Mouse (Mus musculus): ENCODE results near the gene Cep170. TPM values are rescaled to one million over a fixed set of nuclear protein-coding genes. Genes with fewer than 3 reads are reported as not detected.

Cep170 gene
- polyA plus RNA-seq, 1 experiment from 2014 or later = 17.9 TPM

DNA sequence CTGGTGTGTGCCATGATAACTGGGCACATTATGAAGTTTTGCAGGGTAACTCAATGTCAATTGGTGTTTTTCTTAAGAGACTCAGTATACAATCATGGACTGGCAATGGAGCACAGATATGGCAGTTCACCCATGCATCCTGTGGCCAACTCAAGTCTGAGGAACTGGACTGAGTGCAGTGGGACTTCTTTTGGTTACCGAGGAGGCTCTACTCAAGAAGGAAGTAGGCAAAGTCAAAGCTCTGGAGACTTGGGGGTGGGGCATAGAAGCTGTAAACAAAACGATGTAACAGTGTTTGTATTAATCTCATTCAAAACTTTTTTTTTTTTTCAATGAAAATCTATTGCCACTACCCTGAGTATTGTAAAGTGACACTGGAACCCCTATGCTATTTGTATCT is 83.3 kb downstream of the Cep170 start:
- Histone ChIP-seq H3K4me3 (ENCODE audit: low read length) (no peak overlapping the region), H3K36me3 (ENCODE audit: control insufficient read depth, insufficient read depth, low read length) (peaks cover 10% of the 10 kb centered on the region), H3K9me3 (ENCODE audit: control insufficient read depth, low read length) (no peaks in the 10 kb centered on the region), H3K27me3 (ENCODE audit: control insufficient read depth, insufficient read depth, low read depth, low read length) (no peaks in the 10 kb centered on the region), H3K27ac (ENCODE audit: low read length) (no peak overlapping the region), H3K4me1 (replicated peaks; ENCODE audit: control insufficient read depth, insufficient read depth, low read length) (no peaks in the 10 kb centered on the region), H3K9ac (ENCODE audit: low read length) (no peak overlapping the region), H3K4me2 (ENCODE audit: low read depth, low read length) (no peak overlapping the region)
- ATAC-seq (ENCODE audit: low read depth) = no peak
- 62% methylated on average over 2 of the region's 2 CpGs for WGBS

DNA sequence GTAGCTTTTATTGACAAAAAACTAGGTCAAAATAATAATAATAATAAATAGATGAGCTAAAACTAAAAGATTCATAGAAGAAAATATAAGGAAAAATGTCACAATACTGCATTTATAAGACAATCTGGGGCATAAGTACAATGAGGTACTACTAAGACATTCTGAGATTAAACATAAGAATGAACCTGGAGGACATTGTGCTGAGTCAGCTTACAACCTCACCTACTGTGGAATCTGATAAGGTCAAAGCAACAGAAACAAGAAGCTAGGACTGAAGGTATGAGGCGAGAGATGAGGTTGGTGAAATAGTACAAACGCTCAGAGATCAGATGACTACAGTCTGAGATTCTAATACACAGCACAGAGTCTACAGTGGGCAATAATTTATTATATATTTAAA is 86.5 kb downstream of the Cep170 start:
- H3K9ac ChIP-seq (ENCODE audit: low read length) = no peak overlapping the region
- no peak overlapping the region for H3K4me2 ChIP-seq (ENCODE audit: low read depth, low read length)
- H3K4me1 ChIP-seq (replicated peaks; ENCODE audit: control insufficient read depth, insufficient read depth, low read length) = no peaks in the 10 kb centered on the region
- H3K9me3 ChIP-seq (ENCODE audit: control insufficient read depth, low read length) = no peaks in the 10 kb centered on the region
- no peaks in the 10 kb centered on the region for H3K27me3 ChIP-seq (ENCODE audit: control insufficient read depth, insufficient read depth, low read depth, low read length)
- no peak overlapping the region for H3K27ac ChIP-seq (ENCODE audit: low read length)
- 70% methylated on average over 2 of the region's 2 CpGs for WGBS
- ATAC-seq (ENCODE audit: low read depth) = no peak
- H3K36me3 ChIP-seq (ENCODE audit: control insufficient read depth, insufficient read depth, low read length) = 0 out of 2 replicates have a peak, but pooled peaks cover 5% of the 10 kb centered on the region
- no peak overlapping the region for H3K4me3 ChIP-seq (ENCODE audit: low read length)

DNA sequence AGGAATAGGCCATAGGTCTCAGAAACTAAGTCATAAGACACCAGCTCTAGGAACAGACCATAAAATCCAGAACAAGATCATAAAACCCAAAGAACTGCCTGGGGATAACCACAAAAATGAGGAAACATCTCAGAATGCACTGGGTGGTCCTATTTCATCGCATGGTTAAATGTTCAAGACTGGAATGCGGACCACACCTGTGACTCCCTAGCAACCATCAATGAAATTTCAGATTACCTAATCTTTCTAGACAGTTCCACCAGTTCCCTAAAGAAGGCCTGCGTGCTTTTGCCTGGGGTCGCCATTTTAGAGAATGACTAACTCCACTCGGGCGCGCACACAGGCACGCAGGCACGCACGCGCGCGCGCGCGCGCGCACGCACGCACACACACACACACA is 89.1 kb downstream of the Cep170 start:
- ATAC-seq (ENCODE audit: low read depth) = no peak
- WGBS = 91% methylated on average over 20 of the region's 20 CpGs
- Histone ChIP-seq H3K9ac (ENCODE audit: low read length) (no peak overlapping the region), H3K4me1 (replicated peaks; ENCODE audit: control insufficient read depth, insufficient read depth, low read length) (no peaks in the 10 kb centered on the region), H3K4me3 (ENCODE audit: low read length) (no peak overlapping the region), H3K36me3 (ENCODE audit: control insufficient read depth, insufficient read depth, low read length) (no peaks in the 10 kb centered on the region), H3K9me3 (ENCODE audit: control insufficient read depth, low read length) (no peaks in the 10 kb centered on the region), H3K4me2 (ENCODE audit: low read depth, low read length) (no peak overlapping the region), H3K27ac (ENCODE audit: low read length) (no peak overlapping the region), H3K27me3 (ENCODE audit: control insufficient read depth, insufficient read depth, low read depth, low read length) (no peaks in the 10 kb centered on the region)

DNA sequence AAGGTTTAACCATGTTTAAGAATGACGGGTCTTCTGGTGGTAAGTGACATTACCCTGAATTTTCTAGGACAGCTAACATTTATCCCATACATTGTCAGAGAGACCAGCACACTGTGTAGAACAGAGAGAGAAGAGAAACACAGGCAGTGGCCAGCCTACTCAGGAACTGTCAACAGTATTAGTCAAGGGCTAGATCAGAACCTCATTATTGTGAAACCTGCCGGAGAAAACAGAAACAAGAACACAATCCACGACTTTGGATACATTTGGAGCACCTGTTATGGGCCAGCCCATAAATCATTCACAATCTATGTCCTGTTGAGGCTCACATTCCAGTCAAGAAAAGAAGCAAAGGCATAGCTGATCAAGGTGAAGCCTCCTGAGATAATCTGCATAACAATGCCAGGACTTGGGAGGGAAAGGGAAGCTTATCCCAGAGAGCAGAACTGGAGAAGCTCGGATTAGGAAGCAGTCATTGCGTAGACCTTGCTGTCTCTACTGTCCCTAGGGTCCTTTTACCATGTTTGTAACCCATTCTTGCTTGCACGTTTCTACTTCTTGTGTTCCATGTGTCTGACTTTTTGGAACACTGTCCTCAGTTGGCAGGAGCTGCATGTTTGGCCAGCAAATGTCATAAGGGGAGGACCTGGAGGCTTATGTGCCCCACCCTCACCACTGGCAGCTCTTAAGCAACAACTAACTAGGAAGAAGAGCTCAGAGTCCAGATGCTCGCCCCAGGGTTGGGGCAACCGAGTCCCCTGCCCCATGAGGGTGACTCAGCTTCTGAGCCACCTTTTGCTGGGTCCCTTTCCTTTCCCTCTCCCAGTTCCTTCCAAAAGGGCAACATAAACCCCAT is 89.8 kb downstream of the Cep170 start:
- no peak overlapping the region for H3K27ac ChIP-seq (ENCODE audit: low read length)
- H3K27me3 ChIP-seq (ENCODE audit: control insufficient read depth, insufficient read depth, low read depth, low read length) = no peaks in the 10 kb centered on the region
- no peak overlapping the region for H3K4me3 ChIP-seq (ENCODE audit: low read length)
- H3K9ac ChIP-seq (ENCODE audit: low read length) = no peak overlapping the region
- H3K9me3 ChIP-seq (ENCODE audit: control insufficient read depth, low read length) = no peaks in the 10 kb centered on the region
- ATAC-seq (ENCODE audit: low read depth) = no peak
- H3K36me3 ChIP-seq (ENCODE audit: control insufficient read depth, insufficient read depth, low read length) = no peaks in the 10 kb centered on the region
- 73% methylated on average over 8 of the region's 8 CpGs for WGBS
- no peaks in the 10 kb centered on the region for H3K4me1 ChIP-seq (replicated peaks; ENCODE audit: control insufficient read depth, insufficient read depth, low read length)
- no peak overlapping the region for H3K4me2 ChIP-seq (ENCODE audit: low read depth, low read length)

DNA sequence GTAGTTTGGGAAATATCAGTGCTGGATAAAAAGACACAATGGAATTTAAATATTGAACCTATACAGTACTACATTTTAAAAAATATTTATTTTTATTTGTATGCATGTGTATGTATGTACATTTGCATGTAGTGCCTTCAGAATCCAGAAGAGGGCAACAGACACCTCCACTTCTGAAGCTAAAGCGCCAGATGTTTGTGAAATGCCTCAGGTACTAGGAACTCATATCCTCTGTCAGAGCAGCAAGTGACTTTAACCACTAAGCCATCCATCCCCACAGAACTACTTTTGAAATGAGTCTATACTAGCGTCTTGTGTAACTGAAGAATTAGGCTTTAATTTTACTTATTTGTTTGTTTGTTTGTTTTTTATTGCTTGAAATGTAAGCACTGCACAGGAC is 101.4 kb downstream of the Cep170 start:
- Histone ChIP-seq H3K9me3 (ENCODE audit: control insufficient read depth, low read length) (no peaks in the 10 kb centered on the region), H3K9ac (ENCODE audit: low read length) (no peak overlapping the region), H3K4me3 (ENCODE audit: low read length) (no peak overlapping the region), H3K36me3 (ENCODE audit: control insufficient read depth, insufficient read depth, low read length) (no peaks in the 10 kb centered on the region), H3K27ac (ENCODE audit: low read length) (no peak overlapping the region), H3K27me3 (ENCODE audit: control insufficient read depth, insufficient read depth, low read depth, low read length) (no peaks in the 10 kb centered on the region), H3K4me2 (ENCODE audit: low read depth, low read length) (no peak overlapping the region), H3K4me1 (replicated peaks; ENCODE audit: control insufficient read depth, insufficient read depth, low read length) (no peaks in the 10 kb centered on the region)
- ATAC-seq (ENCODE audit: low read depth) = no peak
- 29% methylated on average over 2 of the region's 2 CpGs for WGBS

DNA sequence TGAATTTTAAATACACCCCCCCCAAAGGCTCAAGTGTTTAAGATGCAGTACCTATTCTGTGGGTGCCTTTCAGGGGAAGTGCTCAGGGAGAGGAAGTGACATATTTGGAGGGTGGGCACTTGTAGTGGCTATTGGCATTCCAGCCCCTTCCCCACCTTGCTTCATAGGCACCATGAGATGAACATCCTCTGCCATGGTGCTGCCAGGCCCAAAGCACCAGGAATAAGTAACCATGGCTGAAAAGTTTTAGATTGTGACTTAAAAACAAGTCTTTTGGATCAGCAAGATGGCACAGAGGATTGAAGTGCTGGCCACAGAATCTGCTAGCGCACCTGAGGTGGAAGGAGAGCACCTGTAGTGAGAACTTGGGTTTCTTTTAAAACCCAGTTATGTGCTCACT is 113.6 kb downstream of the Cep170 start:
- Histone ChIP-seq H3K4me1 (replicated peaks; ENCODE audit: control insufficient read depth, insufficient read depth, low read length) (no peaks in the 10 kb centered on the region), H3K4me2 (ENCODE audit: low read depth, low read length) (no peak overlapping the region), H3K36me3 (ENCODE audit: control insufficient read depth, insufficient read depth, low read length) (no peaks in the 10 kb centered on the region), H3K4me3 (ENCODE audit: low read length) (no peak overlapping the region), H3K9ac (ENCODE audit: low read length) (no peak overlapping the region), H3K27me3 (ENCODE audit: control insufficient read depth, insufficient read depth, low read depth, low read length) (no peaks in the 10 kb centered on the region), H3K27ac (ENCODE audit: low read length) (no peak overlapping the region), H3K9me3 (ENCODE audit: control insufficient read depth, low read length) (no peaks in the 10 kb centered on the region)
- ATAC-seq (ENCODE audit: low read depth) = no peak
- WGBS = 90% methylated on average over 1 of the region's 1 CpGs

DNA sequence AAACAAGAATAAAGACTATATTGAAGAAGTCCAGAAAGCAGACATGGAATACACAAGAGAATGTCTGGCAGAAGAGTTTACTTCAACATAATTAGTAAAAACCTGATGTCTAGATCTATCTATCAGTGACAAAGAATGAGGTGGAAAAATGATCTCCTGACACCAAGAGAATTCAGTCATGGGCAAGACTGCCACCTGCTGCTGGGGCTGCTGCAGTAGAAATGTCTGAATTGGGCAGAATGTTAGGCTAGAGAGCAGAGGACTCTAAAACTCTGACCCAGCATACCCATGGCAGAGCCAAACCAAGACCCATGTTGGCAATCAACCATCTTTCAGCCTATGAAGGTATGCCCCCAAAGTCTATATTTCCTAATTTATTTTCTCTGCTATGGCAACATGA is 114.1 kb downstream of the Cep170 start:
- H3K9me3 ChIP-seq (ENCODE audit: control insufficient read depth, low read length) = no peaks in the 10 kb centered on the region
- H3K27me3 ChIP-seq (ENCODE audit: control insufficient read depth, insufficient read depth, low read depth, low read length) = no peaks in the 10 kb centered on the region
- no peak overlapping the region for H3K4me3 ChIP-seq (ENCODE audit: low read length)
- no peaks in the 10 kb centered on the region for H3K36me3 ChIP-seq (ENCODE audit: control insufficient read depth, insufficient read depth, low read length)
- no peak overlapping the region for H3K27ac ChIP-seq (ENCODE audit: low read length)
- no peak overlapping the region for H3K9ac ChIP-seq (ENCODE audit: low read length)
- H3K4me1 ChIP-seq (replicated peaks; ENCODE audit: control insufficient read depth, insufficient read depth, low read length) = no peaks in the 10 kb centered on the region
- no peak for ATAC-seq (ENCODE audit: low read depth)
- H3K4me2 ChIP-seq (ENCODE audit: low read depth, low read length) = no peak overlapping the region

DNA sequence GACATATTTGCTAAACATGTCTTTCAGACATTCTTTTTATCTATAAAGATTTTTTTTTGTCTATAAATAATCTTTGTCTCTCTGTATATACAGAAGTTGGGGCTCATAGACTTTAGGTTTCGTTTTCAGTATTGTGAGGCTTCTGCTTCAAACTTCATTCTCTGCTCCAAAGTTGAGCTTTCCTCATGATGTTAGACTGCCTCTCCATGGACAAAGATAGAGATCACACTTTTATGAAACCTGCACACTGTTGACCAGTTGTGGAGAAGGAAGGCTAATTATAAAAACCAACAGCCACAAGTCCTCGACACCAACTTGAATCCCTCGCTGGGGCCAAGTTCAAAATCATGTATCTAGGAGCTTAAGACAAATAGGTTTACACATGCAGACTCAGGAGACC is 115.2 kb downstream of the Cep170 start:
- H3K9ac ChIP-seq (ENCODE audit: low read length) = no peak overlapping the region
- H3K9me3 ChIP-seq (ENCODE audit: control insufficient read depth, low read length) = no peaks in the 10 kb centered on the region
- H3K4me1 ChIP-seq (replicated peaks; ENCODE audit: control insufficient read depth, insufficient read depth, low read length) = no peaks in the 10 kb centered on the region
- no peak for ATAC-seq (ENCODE audit: low read depth)
- H3K27ac ChIP-seq (ENCODE audit: low read length) = no peak overlapping the region
- no peaks in the 10 kb centered on the region for H3K27me3 ChIP-seq (ENCODE audit: control insufficient read depth, insufficient read depth, low read depth, low read length)
- H3K4me2 ChIP-seq (ENCODE audit: low read depth, low read length) = no peak overlapping the region
- no peak overlapping the region for H3K4me3 ChIP-seq (ENCODE audit: low read length)
- H3K36me3 ChIP-seq (ENCODE audit: control insufficient read depth, insufficient read depth, low read length) = no peaks in the 10 kb centered on the region
- WGBS = 69% methylated on average over 3 of the region's 3 CpGs

DNA sequence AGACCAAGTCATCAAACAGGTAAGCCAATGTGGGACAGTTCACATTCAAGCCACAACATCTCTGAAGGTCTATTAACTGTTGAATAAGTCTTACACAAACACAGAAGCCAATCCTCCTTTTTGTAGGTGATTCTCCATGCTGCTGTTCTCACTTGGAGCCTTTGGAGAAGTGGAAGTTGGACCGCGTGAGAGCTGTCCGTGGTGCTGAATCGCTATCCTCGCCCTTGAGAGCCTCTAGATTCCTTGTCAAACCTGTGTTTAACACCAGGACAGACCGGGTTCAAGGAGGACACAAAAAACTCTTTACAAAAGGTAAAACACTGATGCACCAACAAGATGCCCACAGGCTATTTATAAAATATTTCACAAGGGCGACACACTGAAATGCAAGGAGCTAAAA is 116.8 kb downstream of the Cep170 start:
- Histone ChIP-seq H3K9me3 (ENCODE audit: control insufficient read depth, low read length) (no peaks in the 10 kb centered on the region), H3K9ac (ENCODE audit: low read length) (no peak overlapping the region), H3K4me3 (ENCODE audit: low read length) (no peak overlapping the region), H3K27ac (ENCODE audit: low read length) (no peak overlapping the region), H3K27me3 (ENCODE audit: control insufficient read depth, insufficient read depth, low read depth, low read length) (no peaks in the 10 kb centered on the region), H3K4me1 (replicated peaks; ENCODE audit: control insufficient read depth, insufficient read depth, low read length) (no peaks in the 10 kb centered on the region), H3K4me2 (ENCODE audit: low read depth, low read length) (no peak overlapping the region), H3K36me3 (ENCODE audit: control insufficient read depth, insufficient read depth, low read length) (no peaks in the 10 kb centered on the region)
- 17% methylated on average over 7 of the region's 7 CpGs for WGBS
- no peak for ATAC-seq (ENCODE audit: low read depth)

DNA sequence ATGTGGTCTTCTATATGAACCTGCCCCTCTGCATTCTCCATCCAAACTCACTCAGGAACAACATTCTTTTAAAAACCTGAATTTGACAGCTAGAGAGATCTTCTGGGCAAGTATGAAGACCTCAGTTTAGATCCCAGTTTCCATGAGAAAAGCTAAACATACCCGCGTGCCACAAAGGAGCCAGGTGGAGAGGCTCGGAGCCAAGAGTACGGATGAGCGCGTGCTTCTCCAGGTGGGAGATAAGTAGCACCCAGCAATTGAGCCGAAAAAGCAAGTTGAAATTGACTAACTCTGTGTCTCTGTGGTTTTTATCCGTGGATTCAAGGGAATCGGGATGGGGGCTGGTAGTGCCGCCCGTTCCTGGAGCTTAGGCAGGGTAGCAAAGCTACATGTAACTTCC is 122.8 kb downstream of the Cep170 start:
- H3K9ac ChIP-seq (ENCODE audit: low read length) = no peak overlapping the region
- no peaks in the 10 kb centered on the region for H3K9me3 ChIP-seq (ENCODE audit: control insufficient read depth, low read length)
- WGBS = 90% methylated on average over 11 of the region's 11 CpGs
- no peaks in the 10 kb centered on the region for H3K27me3 ChIP-seq (ENCODE audit: control insufficient read depth, insufficient read depth, low read depth, low read length)
- H3K27ac ChIP-seq (ENCODE audit: low read length) = no peak overlapping the region
- H3K4me1 ChIP-seq (replicated peaks; ENCODE audit: control insufficient read depth, insufficient read depth, low read length) = no peaks in the 10 kb centered on the region
- no peaks in the 10 kb centered on the region for H3K36me3 ChIP-seq (ENCODE audit: control insufficient read depth, insufficient read depth, low read length)
- ATAC-seq (ENCODE audit: low read depth) = no peak
- no peak overlapping the region for H3K4me3 ChIP-seq (ENCODE audit: low read length)
- H3K4me2 ChIP-seq (ENCODE audit: low read depth, low read length) = no peak overlapping the region
